Mouse (Mus musculus): ENCODE results near the gene Il1f8. TPM values are rescaled to one million over a fixed set of nuclear protein-coding genes. Genes with fewer than 3 reads are reported as not detected.
"Not testable (repeated sequence)": the region's sequence is repeated elsewhere in the genome, so short reads cannot be mapped to it uniquely, and the experiment has no call there.

The Il1f8 gene
- not detected in 2 replicates for polyA plus RNA-seq (2015; fragmentation: Nextera tagmentation; extraction: Ambion mirVana)

DNA sequence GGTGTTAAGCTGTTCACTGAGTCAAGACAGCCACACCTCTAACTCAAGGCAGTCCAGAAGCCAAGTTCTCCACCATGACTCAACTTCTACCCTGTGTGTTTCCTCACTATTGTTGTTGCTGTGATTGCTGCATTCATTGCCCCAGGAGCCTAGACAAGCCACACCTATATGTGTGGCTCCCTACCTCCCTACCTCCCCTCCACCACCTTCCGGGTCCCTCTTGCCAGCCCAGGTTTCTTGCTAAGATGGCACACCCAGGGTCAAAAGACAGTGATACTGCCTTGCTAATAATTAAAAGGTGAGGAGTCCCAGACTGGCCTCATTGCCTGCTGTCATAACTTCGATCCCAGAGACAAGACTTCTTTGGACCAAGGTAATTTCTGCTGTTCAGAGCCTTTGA lies at the start of gene Il1f8:
Il1f8 (plus strand) TSS at position 301 of the 400 bp plus-strand sequence.
- Histone ChIP-seq H3K4me1 (no peaks in the 10 kb centered on the region), H3K27me3 (replicated peaks) (no peaks in the 10 kb centered on the region), H3K4me2 (no peak within 1 kb of the TSS), H3K4me3 (replicated peaks) (no peak within 1 kb of the TSS), H3K27ac (replicated peaks) (no peak within 1 kb of the TSS), H3K9ac (replicated peaks) (no peak within 1 kb of the TSS), H3K36me3 (no peaks in the 10 kb centered on the region), H3K9me3 (replicated peaks) (no peaks in the 10 kb centered on the region)
- WGBS = 89% methylated on average over 2 of the region's 2 CpGs
- ATAC-seq (ENCODE audit: low FRiP score) = no peak

GRCm38 (mm10) chr2:24103619-24104289 lies 49.2 kb upstream of the Il1f8 start:
- 83% methylated on average over 4 of the region's 4 CpGs for WGBS
- no peak overlapping the region for H3K4me3 ChIP-seq (replicated peaks)
- no peaks in the 10 kb centered on the region for H3K36me3 ChIP-seq
- no peaks in the 10 kb centered on the region for H3K4me1 ChIP-seq
- ATAC-seq (ENCODE audit: low FRiP score) = no peak
- H3K27me3 ChIP-seq (replicated peaks) = no peaks in the 10 kb centered on the region
- H3K27ac ChIP-seq (replicated peaks) = no peak overlapping the region
- H3K9me3 ChIP-seq (replicated peaks) = no peaks in the 10 kb centered on the region
- H3K4me2 ChIP-seq = no peak overlapping the region
- no peak overlapping the region for H3K9ac ChIP-seq (replicated peaks)

DNA sequence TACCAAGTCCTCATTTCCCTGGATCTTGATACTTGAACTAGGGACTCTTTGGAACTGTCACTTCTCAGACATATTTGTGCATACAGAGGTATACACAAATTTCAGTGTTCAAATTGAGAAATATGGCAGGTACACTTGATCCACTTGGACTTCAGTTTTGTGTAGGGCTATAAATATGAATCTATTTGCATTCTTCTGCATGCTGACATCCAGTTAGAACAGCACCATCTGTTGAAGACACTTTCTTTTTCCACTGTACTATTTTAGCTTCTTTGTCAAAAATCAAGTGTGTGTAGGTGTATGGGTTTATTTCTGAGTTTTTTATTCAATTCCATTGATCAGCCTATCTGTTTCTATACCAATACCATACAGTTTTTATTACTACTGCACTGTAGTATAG lies 43.9 kb upstream of the Il1f8 start:
- Histone ChIP-seq H3K4me2 (no peak overlapping the region), H3K9ac (replicated peaks) (no peak overlapping the region), H3K27ac (replicated peaks) (no peak overlapping the region), H3K36me3 (no peaks in the 10 kb centered on the region), H3K27me3 (replicated peaks) (no peaks in the 10 kb centered on the region), H3K9me3 (replicated peaks) (no peaks in the 10 kb centered on the region), H3K4me3 (replicated peaks) (no peak overlapping the region), H3K4me1 (no peaks in the 10 kb centered on the region)
- no peak for ATAC-seq (ENCODE audit: low FRiP score)

DNA sequence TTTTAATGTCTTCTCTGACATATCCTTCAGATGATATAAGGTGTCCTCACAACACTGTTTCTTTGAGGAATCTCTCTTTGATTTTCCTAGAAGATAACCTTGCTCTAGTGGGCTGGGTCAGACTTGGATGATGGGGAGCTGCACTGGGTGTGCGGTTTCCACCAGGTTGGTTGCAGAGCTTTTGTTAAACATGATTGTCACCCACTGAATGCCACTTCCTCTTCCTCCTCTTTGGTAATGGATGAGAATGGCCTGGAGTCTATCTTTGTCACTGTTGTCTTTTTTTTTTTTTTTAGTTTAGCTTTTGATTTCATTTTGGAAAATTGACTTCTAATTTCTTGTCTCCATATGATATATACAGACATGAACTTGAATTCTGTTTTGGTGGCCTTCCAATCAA lies 18.6 kb upstream of the Il1f8 start:
- Histone ChIP-seq H3K4me2 (no peak overlapping the region), H3K27ac (replicated peaks) (no peak overlapping the region), H3K9ac (replicated peaks) (no peak overlapping the region), H3K9me3 (replicated peaks) (no peaks in the 10 kb centered on the region), H3K4me1 (no peaks in the 10 kb centered on the region), H3K4me3 (replicated peaks) (no peak overlapping the region), H3K36me3 (no peaks in the 10 kb centered on the region), H3K27me3 (replicated peaks) (no peaks in the 10 kb centered on the region)
- 71% methylated on average over 1 of the region's 1 CpGs for WGBS
- no peak for ATAC-seq (ENCODE audit: low FRiP score)

DNA sequence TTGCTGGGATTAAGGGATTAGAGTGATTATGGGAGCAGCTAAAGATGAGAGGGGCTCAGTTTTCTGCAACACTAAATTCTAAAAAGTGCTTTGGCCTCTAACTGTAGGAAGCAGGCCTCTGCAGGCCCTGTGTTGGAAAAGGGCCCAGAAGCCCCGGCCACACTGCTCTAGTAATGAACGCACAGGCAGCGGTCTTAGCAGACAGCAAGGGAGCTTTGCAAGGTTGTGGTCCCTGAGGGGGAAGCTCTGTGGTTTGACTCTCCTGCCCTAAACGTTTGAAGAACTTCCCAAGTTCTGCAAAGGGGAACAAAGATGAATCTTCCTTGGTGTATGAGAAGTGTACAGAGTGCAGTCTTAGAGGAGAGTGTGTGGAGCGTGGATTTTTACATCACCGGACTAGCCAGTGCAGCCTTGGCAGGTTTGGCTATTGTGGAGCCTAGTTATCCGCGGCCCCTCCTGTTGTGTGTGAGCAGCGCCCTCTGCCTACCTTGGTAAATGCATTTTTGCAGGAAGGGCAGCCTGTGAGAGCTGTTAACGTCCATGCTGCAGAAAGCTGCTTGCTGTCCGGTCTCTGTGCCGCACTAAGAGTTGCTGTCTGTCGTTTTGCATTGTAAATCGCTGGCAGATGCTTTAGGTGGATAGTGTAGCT lies 28.8 kb downstream of the Il1f8 start:
- Histone ChIP-seq H3K4me3 (replicated peaks) (0 out of 2 replicates have a peak overlapping the region, but pooled peaks have one; percentile 12), H3K4me2 (peak overlapping the region; percentile 46)
- H3K36me3 ChIP-seq; H3K9me3 ChIP-seq (replicated peaks); H3K9ac ChIP-seq (replicated peaks); H3K4me1 ChIP-seq; H3K27me3 ChIP-seq (replicated peaks); H3K27ac ChIP-seq (replicated peaks): not testable (repeated sequence)
- ATAC-seq (ENCODE audit: low FRiP score) = peak; percentile 88
- 13% methylated on average over 14 of the region's 14 CpGs for WGBS

DNA sequence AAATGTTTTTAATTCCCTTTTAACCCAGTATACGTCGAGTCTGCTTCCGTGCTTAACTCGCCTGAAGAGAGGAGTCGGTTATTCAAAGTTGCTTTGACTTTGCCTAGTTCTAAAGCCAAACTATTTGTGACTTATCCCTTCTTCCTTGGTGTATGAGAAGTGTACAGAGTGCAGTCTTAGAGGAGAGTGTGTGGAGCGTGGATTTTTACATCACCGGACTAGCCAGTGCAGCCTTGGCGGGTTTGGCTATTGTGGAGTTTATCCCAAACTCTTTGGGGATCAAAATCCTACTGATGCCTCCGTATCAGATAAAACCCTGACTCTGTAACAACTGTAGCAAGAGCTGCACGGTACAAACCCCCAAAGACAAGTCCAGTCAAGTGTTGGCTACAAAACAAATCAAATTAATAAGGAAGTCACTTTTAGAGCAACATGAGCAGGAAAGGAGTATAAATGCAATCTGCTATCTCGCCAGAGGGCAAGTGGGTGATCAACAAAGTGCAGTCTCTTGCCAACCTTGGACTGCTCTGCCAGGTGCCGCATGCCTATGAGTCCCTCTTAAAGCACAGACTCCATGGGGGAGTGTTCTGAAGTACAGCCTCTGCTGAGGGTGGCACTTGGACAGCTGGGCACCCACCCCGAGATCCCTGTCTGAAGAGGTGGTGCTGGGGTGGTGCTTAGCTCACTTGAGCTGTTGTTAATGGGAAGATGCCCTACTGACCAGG lies 29.6 kb downstream of the Il1f8 start:
- not testable (repeated sequence) for H3K9ac ChIP-seq (replicated peaks); H3K27me3 ChIP-seq (replicated peaks); H3K27ac ChIP-seq (replicated peaks); H3K36me3 ChIP-seq; H3K9me3 ChIP-seq (replicated peaks); H3K4me1 ChIP-seq; H3K4me3 ChIP-seq (replicated peaks)
- 67% methylated on average over 13 of the region's 13 CpGs for WGBS
- H3K4me2 ChIP-seq = peak overlapping the region; percentile 46
- peak; percentile 47 for ATAC-seq (ENCODE audit: low FRiP score)

GRCm38 (mm10) chr2:24184092-24184491 lies 31.1 kb downstream of the Il1f8 start:
- not testable (repeated sequence) for H3K4me2 ChIP-seq; H3K27me3 ChIP-seq (replicated peaks); H3K4me1 ChIP-seq; H3K4me3 ChIP-seq (replicated peaks); ATAC-seq (ENCODE audit: low FRiP score); H3K27ac ChIP-seq (replicated peaks); H3K36me3 ChIP-seq; H3K9me3 ChIP-seq (replicated peaks); H3K9ac ChIP-seq (replicated peaks)

DNA sequence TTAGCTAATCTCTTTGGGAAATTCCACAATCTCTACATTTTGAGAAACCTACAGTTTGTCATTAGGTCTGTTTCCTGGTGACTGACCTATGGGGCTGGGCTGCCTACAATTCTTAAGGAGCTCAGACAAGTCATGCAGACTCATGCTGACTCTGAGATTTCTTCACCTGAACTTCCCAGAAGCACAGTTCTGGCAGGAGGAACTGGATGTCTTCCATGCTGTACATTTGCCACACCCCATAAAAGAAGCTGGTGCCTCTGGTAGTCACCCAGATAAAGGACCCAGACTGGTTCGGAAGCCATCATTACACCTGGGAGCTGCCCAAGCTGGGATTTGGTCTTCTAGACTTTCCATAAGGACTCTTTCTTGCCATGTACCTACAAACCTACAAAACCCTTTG lies 33.2 kb downstream of the Il1f8 start, which contains the start of gene Il1f9:
Il1f9 (plus strand) TSS at position 301 of the 400 bp plus-strand sequence.
- no peak within 1 kb of the TSS for H3K27ac ChIP-seq (replicated peaks)
- no peaks in the 10 kb centered on the region for H3K36me3 ChIP-seq
- no peak within 1 kb of the TSS for H3K4me2 ChIP-seq
- no peaks in the 10 kb centered on the region for H3K9me3 ChIP-seq (replicated peaks)
- H3K4me1 ChIP-seq = 0 out of 2 replicates have a peak, but pooled peaks cover 3% of the 10 kb centered on the region
- no peaks in the 10 kb centered on the region for H3K27me3 ChIP-seq (replicated peaks)
- H3K4me3 ChIP-seq (replicated peaks) = no peak within 1 kb of the TSS
- 88% methylated on average over 1 of the region's 1 CpGs for WGBS
- H3K9ac ChIP-seq (replicated peaks) = no peak within 1 kb of the TSS
- ATAC-seq (ENCODE audit: low FRiP score) = no peak

DNA sequence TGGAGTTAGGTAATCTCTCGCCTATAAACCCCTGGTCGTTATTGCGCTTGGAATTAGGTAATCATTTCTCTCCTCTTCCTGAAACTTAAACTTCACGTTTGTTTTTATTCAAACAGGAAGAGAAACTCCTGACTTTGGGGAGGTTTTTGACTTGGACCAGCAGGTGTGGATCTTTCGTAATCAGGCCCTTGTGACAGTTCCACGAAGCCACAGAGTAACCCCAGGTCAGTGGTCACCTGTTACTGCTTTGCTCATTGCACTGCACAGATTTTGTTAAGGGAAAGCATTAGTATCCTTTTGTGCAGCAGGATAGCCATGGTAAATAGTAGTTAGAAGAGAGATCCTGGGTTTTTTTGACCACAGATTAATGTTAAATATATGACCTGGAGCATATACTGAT lies 34.6 kb downstream of the Il1f8 start:
- no peaks in the 10 kb centered on the region for H3K27me3 ChIP-seq (replicated peaks)
- H3K9me3 ChIP-seq (replicated peaks) = no peaks in the 10 kb centered on the region
- H3K9ac ChIP-seq (replicated peaks) = no peak overlapping the region
- H3K4me2 ChIP-seq = no peak overlapping the region
- no peaks in the 10 kb centered on the region for H3K4me1 ChIP-seq
- no peak overlapping the region for H3K27ac ChIP-seq (replicated peaks)
- WGBS = 84% methylated on average over 6 of the region's 6 CpGs
- no peaks in the 10 kb centered on the region for H3K36me3 ChIP-seq
- H3K4me3 ChIP-seq (replicated peaks) = no peak overlapping the region
- ATAC-seq (ENCODE audit: low FRiP score) = no peak

GRCm38 (mm10) chr2:24188189-24188588 lies 35.2 kb downstream of the Il1f8 start:
- 86% methylated on average over 1 of the region's 1 CpGs for WGBS
- no peak overlapping the region for H3K4me2 ChIP-seq
- H3K9ac ChIP-seq (replicated peaks) = no peak overlapping the region
- H3K4me3 ChIP-seq (replicated peaks) = no peak overlapping the region
- no peaks in the 10 kb centered on the region for H3K4me1 ChIP-seq
- H3K36me3 ChIP-seq = no peaks in the 10 kb centered on the region
- H3K27ac ChIP-seq (replicated peaks) = no peak overlapping the region
- ATAC-seq (ENCODE audit: low FRiP score) = no peak
- H3K9me3 ChIP-seq (replicated peaks) = no peaks in the 10 kb centered on the region
- H3K27me3 ChIP-seq (replicated peaks) = no peaks in the 10 kb centered on the region
